ENCODE assay signal across 18 mouse cellular contexts in genomic region chr5:122026771-122027170, GRCm38 (mm10). TPM values are rescaled to one million over a fixed set of nuclear protein-coding genes. Genes with fewer than 3 reads are reported as not detected.
DNase-seq lines count a peak whose midpoint lies in the region; ATAC-seq and TF ChIP-seq lines count a peak whose summit lies in the region.
"Had no signal": no experiment of that assay in that cellular context is flagged by ENCODE, and none has a peak within 500 bp of the region (broad histone marks: within the 10 kb centered on the region; RNA-seq: fewer than 3 reads in every experiment).

No protein-coding gene starts in this region.

- 49% methylated on average over 9 of the region's 9 CpGs for WGBS in liver, embryonic 12.5 days (ENCODE audit: insufficient replicate concordance)
- 46% methylated on average over 9 of the region's 9 CpGs for WGBS in lung, adult 2 months

- H3K9ac ChIP-seq in ES-E14 (ENCODE audit: insufficient read depth, low read depth, low read length, poor library complexity, severe bottlenecking) = no peak overlapping the region
- H3K9ac ChIP-seq in liver, embryonic 12.5 days = no peak overlapping the region
- H3K9ac ChIP-seq: embryonic facial prominence, embryonic 13.5 days; lung, embryonic 14.5 days had no signal

- in situ Hi-C loops in ES-E14 (cut with MboI; ENCODE audit: low sequenced_read_pairs in 2 of 2, unreplicated experiment in 2 of 2) = no loop called here

- no peak for TF ChIP-seq CTCF in lung, adult 2 months (IDR thresholded peaks at IDR 0.05; ENCODE audit: insufficient read depth, low read length)

- H3K27ac ChIP-seq in ES-E14 (ENCODE audit: insufficient read depth, low read depth, low read length, poor library complexity, severe bottlenecking) = no peak overlapping the region
- peak overlapping the region; percentile 66 for H3K27ac ChIP-seq in liver, embryonic 12.5 days
- H3K27ac ChIP-seq: embryonic facial prominence, embryonic 13.5 days; heart, embryonic 10.5 days; hindbrain, embryonic 10.5 days; layer of hippocampus, adult 2 months had no signal

- no peaks in the 10 kb centered on the region for H3K9me3 ChIP-seq in ES-E14 (ENCODE audit: control insufficient read depth, insufficient read depth, low read depth, low read length)
- no peaks in the 10 kb centered on the region for H3K9me3 ChIP-seq in liver, embryonic 12.5 days (replicated peaks)
- H3K9me3 ChIP-seq: heart, embryonic 10.5 days had no signal

- H3K36me3 ChIP-seq in ES-E14 (ENCODE audit: control insufficient read depth, insufficient read depth, low read length, poor library complexity, severe bottlenecking) = no peaks in the 10 kb centered on the region
- no peaks in the 10 kb centered on the region for H3K36me3 ChIP-seq in liver, embryonic 12.5 days

- 0 out of 2 replicates have a peak, but pooled peaks have one; percentile 36 for ATAC-seq in liver, embryonic 12.5 days
- ATAC-seq: forebrain, embryonic 16.5 days had no signal

- peak; percentile 20 for DNase-seq in ES-E14 (ENCODE audit: low read depth, low spot score)
- DNase-seq in lung, adult 2 months = peak; percentile 38
- peak; percentile 41 to 56 for DNase-seq in lung, postnatal 4 days
- no peak for DNase-seq in ovary, adult 18-20 months (ENCODE audit: low spot score)
- no peak for DNase-seq in spleen, postnatal 14 days (ENCODE audit: low spot score in 2 of 2)
- no peak for DNase-seq in cerebellum, postnatal 36 days
- DNase-seq: adrenal gland, adult 8-10 months; cerebellum, adult 9-10 months; kidney, adult 2 months; kidney, postnatal 14 days; lung, embryonic 14.5 days; retina, postnatal 1 day had no signal

- peak; percentile 34; the same call in 1 of the 2 replicates for TF ChIP-seq POLR2A in lung, adult 2 months (IDR thresholded peaks at IDR 0.05; ENCODE audit: borderline replicate concordance, extremely low read depth, low read depth, low read length)

- H3K4me2 ChIP-seq in liver, embryonic 12.5 days = peak overlapping the region; percentile 22; the same call in 1 of the 2 replicates
- H3K4me2 ChIP-seq: embryonic facial prominence, embryonic 13.5 days; lung, embryonic 14.5 days had no signal

- 0 out of 4 replicates have a peak overlapping the region, but pooled peaks of 1 of the 2 experiments have one; percentile 12 for H3K4me3 ChIP-seq in ES-E14 (ENCODE audit: insufficient read depth in 1 of 2, low read depth in 1 of 2, low read length in 2 of 2, poor library complexity in 1 of 2, severe bottlenecking in 1 of 2)
- H3K4me3 ChIP-seq in liver, embryonic 12.5 days = no peak overlapping the region
- peak overlapping the region; percentile 25 for H3K4me3 ChIP-seq in lung, adult 2 months (replicated peaks; ENCODE audit: extremely low read depth, low read depth, low read length)
- H3K4me3 ChIP-seq: embryonic facial prominence, embryonic 13.5 days; heart, embryonic 10.5 days; hindbrain, embryonic 10.5 days; layer of hippocampus, adult 2 months had no signal

- peaks cover 2 to 12% of the 10 kb centered on the region in 2 experiments; a peak in 2 of 4 replicates for H3K4me1 ChIP-seq in ES-E14 (ENCODE audit: control insufficient read depth in 2 of 2, insufficient read depth in 2 of 2, low read length in 2 of 2, poor library complexity in 1 of 2)
- 0 out of 2 replicates have a peak, but pooled peaks cover 5% of the 10 kb centered on the region for H3K4me1 ChIP-seq in liver, embryonic 12.5 days
- H3K4me1 ChIP-seq in lung, adult 2 months (ENCODE audit: control insufficient read depth, insufficient read depth, low read length) = peaks cover 3% of the 10 kb centered on the region

- H3K27me3 ChIP-seq in liver, embryonic 12.5 days (replicated peaks) = no peaks in the 10 kb centered on the region; the same call in 1 of the 2 replicates

TF ChIP-seq in ES-E14, 5 proteins besides CTCF, POLR2A, EP300 and RAD21:
- TF ChIP-seq ZC3H11A (IDR thresholded peaks at IDR 0.05; ENCODE audit: borderline replicate concordance, low read depth, low read length) = no peak
- no peak for TF ChIP-seq ZNF384 (IDR thresholded peaks at IDR 0.05; ENCODE audit: low read depth, low read length)
- TF ChIP-seq MAFK (IDR thresholded peaks at IDR 0.05; ENCODE audit: insufficient read depth, low read depth, low read length) = no peak
- TF ChIP-seq CHD2 (IDR thresholded peaks at IDR 0.05; ENCODE audit: low read depth, low read length) = no peak
- TF ChIP-seq HCFC1 (IDR thresholded peaks at IDR 0.05; ENCODE audit: borderline replicate concordance, insufficient read depth, low read length) = no peak

RNA-seq across cellular contexts. Expression of gene Cux2, which starts 23.1 kb away (rescaled TPM):
- total RNA-seq in ES-E14 (2012; rRNA removed) = 1.8 and 2.9 TPM in 2 replicates
- polyA plus RNA-seq in liver, embryonic 12.5 days (2016; fragmentation: Nextera tagmentation; extraction: Ambion mirVana) = 2.5 and 2.7 TPM in 2 replicates
- polyA plus RNA-seq in lung, adult 2 months (2012; rRNA removed) = 5.6 and 6.4 TPM in 2 replicates

Comparison
In these comparisons a context has a peak if more than half of its experiments do, and no peak if none do; other contexts are left out.
1. DNase-seq: peak in ES-E14 (single experiment), lung, adult 2 months (single experiment) and lung, postnatal 4 days (2 of 2); none in ovary, adult 18-20 months (single experiment), spleen, postnatal 14 days (0 of 2) and cerebellum, postnatal 36 days (0 of 2).